Mouse (Mus musculus) thymus, adult 2 months (tissue): ENCODE measurements around the gene Atp12a.

Source experiments
- CTCF ChIP-seq: fragments of 200-500 bp; IDR thresholded peaks from 2 replicates; pipeline ENCODE4 v1.5.1; 2012; ENCODE audit warnings: mild to moderate bottlenecking, control low read depth, low read length, moderate library complexity, borderline replicate concordance; ENCODE audit not compliant: control insufficient read depth, poor library complexity, insufficient read depth; ENCODE audit errors: extremely low read depth
- POLR2A ChIP-seq: fragments of 200-500 bp; IDR thresholded peaks from 2 replicates; pipeline ENCODE4 v1.6.1; 2012; ENCODE audit warnings: mild to moderate bottlenecking, low read length, control low read depth, moderate library complexity; ENCODE audit not compliant: control insufficient read depth, poor library complexity, insufficient read depth; ENCODE audit errors: extremely low read depth

GRCm38 (mm10) chr14:56402311-56403071 is 37.6 kb downstream of the Atp12a start, which contains the start of gene Rnf17:
- no peak for TF ChIP-seq CTCF
- no peak for TF ChIP-seq POLR2A
